Mouse (Mus musculus): ENCODE results near the gene Zfp637.
"Not testable (repeated sequence)": the region's sequence is repeated elsewhere in the genome, so short reads cannot be mapped to it uniquely, and the experiment has no call there.

The Zfp637 gene

DNA sequence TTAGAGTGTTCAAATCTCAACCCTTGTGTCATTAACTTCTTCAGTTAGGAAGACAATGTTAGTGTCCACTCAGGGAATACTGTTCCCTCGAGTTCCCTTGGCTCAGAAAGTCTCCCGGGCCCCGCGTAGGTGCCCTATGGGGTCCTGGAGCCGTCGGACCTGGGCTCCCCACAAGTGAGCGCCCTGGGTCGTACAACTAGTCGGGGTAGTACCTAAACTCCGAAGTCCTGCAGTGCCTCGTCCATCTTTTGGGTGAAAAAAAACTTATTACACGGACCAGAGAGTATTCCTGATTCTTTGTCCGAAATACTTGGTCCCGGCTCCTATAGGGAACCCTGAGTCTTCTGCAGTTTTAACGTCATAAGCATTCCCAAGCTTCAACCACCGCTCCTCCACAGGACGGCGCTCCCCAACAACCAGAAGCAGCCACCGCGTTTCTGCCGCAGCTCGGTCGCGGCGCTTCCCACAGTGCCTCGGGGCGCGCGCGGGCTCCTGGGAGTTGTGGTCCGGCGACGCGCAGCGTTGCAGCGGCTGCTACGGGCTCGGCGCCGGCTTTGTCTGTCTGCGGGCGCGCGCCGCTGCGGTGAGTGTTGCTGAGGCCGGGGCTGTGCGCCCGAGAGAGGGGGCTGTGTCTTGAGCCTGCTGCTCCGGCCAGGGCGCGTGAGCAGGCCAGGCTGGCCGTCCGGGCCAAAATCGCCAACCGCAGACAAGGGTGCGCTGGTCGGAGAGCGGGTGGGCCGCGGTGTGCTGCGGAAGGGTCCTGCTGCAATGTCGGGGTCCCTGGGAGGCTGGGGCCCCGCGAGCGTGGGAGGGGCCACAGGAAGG is at the start of gene Zfp637:
Gene Zfp637, plus strand, starts transcription at position 495 of the 825 bp plus-strand sequence.
- peak; percentile 96 for DNase-seq (ENCODE audit: low spot score)

DNA sequence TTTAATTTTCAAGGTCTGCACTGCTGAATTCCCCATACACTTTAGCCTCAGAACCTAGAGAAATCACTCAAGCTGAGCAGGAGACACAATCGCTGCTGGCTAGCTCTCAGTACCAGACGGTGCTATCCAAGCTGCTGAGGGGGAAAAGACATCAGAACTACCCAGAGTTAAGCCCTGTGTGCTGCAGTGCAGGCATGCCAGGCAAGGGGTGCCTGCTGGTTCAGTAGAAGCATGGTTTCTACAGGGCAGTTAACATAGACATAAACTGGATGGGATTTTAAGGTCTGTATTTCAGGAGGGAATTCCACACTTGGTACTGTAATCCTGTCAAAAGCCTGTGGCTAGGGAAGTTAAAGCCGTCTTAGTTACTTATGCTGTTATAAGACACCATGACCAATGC is 45.7 kb upstream of the Zfp637 start:
- peak; percentile 40 for DNase-seq (ENCODE audit: low spot score)

DNA sequence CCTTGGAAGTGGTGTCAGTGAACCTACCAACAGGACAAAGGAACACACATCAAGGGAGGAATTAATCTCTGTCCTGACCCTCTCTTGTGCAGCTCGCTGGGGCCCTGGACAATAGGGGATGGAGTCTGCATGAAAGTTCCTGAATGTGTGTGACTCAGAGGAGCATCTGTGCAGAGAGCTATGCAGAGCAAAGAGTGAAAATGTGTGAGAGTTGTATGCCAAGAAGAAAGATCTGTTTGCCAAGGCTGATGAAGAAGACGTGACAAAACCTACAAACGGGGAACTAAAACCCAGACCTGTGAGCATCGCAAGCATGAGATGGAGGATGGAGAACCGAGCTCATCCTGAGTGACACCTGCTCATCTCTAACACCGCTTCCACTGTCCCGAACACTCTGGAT is 40.2 kb upstream of the Zfp637 start:
- DNase-seq (ENCODE audit: low spot score) = no peak

DNA sequence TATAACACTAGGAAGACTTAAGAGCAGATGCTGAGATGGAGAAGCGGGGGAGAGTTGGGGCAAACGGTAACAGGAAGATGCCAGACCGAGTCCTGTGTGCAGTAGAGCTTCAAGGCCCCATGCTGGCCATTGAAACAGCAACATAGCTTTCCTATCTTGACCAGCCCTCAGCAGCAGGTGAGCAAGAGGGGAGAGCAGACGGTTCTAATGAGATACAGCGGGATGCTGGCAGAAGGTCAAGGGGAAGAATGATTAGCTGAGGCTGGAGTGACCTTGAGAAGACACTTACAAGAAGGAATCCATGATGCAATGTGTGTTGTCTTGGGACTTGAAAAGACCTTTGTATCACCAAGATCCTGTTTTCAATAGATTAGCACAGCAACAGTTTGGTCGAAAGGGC is 39.2 kb upstream of the Zfp637 start:
- no peak for DNase-seq (ENCODE audit: low spot score)

DNA sequence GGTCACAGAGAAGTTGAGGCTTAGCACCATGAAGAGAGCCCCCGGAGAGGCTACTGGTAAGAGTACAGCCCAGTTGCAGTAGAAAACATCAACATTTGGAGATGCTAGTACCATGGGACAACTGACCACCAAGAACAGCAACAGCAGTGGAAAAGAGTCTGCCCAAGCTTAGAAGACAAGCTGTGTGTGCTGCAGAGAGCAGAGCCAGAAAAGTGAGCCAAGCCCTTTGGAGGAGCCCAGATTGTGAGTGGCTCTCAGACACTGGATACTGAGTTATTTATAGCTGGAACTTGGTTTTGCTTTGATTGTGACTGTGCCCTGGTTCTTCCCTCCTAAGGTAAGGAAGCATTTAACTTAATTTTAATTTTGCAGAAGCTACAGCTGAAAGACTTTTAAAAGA is 33.2 kb upstream of the Zfp637 start:
- DNase-seq (ENCODE audit: low spot score) = no peak

DNA sequence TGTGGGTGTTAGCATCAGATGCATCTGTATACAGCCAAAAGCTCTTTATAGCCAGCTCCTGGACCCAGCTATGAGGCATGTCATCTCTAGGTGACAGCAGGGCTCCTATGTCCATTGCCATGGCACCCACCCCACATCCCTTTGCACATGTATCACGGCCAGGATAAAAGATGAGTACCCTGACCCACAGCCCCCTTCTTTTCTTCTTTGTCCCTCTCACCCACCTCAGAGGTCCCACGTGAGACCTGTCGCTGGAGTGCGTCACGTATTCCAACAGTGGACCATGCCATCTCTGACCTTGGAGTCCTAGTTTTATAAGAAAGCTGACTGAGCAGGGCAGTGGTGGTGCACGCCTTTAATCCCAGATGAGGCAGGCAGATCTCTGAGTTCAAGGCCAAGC is 31.2 kb upstream of the Zfp637 start:
- DNase-seq (ENCODE audit: low spot score) = no peak

DNA sequence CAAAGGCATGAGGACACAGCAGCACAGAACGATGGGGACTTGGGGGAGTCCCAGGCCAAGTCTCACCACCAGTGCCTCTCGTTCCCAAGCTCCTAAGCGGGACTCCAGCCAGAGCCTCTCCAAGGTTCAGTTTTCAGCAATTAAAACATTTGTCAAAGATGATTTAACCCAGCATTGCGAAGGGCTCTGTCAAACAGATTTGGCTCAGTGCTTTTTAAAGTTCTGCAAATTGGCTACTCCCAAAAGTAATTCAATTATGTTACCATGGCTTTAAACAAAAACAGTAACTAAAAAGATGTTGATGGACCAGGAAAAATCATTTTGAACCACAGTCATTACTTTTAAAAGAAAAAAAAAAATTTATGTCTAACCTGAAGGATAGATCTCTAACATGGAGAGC is 30.3 kb upstream of the Zfp637 start:
- peak; percentile 62 for DNase-seq (ENCODE audit: low spot score)

DNA sequence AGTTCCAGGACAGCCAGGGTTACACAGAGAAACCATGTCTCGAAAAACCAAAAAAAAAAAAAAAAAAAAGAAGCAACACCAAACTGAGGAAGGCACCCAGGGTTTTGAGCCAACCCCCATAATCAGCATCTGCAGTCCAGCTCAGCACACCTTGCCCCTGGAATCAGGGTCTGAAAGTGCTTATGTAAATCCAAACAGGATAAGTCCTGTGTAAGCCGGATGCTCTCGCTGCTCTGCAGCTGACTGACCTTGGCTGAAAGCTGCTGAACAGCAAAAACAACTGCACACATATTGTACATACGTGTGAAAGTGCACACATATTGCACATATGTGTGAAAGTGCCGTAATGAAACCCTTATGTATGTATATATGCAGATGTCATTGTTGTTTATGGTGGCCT is 29.7 kb upstream of the Zfp637 start:
- no peak for DNase-seq (ENCODE audit: low spot score)

DNA sequence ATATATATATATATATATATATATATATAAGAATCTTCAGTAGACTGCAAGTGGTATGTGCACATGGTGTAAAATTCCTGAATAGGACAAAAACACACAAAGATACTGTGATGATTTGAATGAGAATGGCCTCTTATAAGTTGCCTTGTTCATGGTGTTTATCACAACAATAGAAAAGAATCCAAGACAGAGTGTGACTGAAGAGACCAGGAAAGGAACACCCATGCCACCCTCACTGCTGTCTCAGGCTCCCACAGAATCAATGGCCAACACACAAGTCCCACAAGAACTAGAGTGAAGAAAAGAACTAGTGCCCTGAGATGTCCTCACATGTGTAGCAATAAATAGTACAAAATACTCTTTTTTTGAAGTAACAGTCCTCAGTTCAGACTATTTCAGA is 26.3 kb upstream of the Zfp637 start:
- no peak for DNase-seq (ENCODE audit: low spot score)

DNA sequence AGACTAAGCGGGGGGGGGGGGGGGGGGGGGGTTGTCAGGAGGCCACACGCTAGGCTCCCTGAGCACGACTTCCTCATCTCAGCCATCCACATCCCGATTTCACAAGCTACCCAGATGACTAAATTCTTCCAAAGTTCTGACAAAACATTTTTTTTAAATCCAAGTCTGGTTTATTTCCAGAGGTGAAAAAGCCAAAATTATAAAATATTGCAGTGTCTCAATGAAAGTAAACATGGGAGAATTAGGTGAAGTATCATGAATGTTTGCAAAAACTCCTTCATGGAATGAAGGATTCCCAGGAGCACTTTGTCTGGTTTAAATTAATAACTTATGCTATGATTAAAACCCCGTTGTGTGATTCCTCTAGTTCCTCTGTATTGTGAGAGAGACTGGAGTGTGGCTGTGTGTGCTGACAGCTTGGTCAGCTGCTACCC is 23.9 kb upstream of the Zfp637 start:
- DNase-seq (ENCODE audit: low spot score) = no peak

DNA sequence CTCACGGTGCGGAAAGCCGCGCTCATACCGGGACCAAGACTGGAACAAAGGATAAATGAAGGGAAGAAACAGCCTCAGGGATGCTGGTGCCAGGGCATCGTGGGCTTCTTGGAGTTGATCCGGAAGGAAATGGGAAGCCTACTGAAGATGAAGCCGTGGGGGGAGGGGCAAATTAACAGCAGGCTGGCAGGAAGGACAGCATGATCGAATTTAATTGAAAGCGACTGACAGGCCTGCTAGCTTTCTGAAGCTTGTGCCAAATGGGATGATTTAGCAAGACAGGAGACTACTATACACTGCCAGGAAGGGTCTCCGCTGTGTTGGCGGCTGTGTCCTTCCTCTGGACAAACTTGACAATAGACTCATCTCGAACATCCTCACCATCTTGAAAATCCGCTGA is 20.7 kb upstream of the Zfp637 start:
- peak; percentile 41 for DNase-seq (ENCODE audit: low spot score)

DNA sequence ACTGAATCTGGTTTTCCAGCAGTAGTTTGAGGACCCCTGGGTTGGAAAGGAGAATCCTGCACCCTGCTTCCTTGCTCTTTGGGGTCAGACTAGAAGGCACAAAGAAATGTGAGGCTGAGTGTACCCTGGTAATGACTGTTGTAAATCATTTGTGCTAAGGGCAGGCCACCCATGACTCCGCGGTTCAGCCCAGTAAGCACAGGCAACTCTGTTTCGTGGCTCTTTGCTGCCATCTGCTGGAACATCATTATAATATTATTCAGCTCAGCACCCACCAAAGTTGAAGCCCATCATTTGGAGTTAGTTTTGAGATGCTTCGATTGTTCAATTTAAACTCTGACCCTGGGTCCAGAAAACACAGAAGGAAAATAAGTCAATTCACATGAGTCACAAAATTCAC is 15.6 kb upstream of the Zfp637 start:
- DNase-seq (ENCODE audit: low spot score) = peak; percentile 72

DNA sequence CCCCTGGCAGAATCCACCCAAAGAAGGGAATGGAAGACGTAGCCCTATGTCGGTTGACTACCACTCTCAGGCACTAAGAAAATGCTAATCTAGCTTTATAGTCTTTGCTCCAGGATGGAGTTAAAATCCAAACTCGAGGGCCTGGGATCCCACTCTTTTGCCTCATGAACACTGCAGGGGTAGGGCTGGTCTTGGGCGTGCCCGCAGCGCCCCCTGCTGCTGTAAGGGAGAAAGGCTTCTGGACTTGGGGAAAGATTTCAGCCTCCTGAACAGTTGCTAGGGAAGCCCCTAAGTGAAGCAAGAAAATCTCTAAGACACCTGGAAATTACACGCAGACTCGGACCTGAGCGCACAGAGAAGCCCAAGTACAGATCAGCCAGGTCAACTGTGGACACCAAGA is 12.7 kb upstream of the Zfp637 start:
- peak; percentile 64 for DNase-seq (ENCODE audit: low spot score)

DNA sequence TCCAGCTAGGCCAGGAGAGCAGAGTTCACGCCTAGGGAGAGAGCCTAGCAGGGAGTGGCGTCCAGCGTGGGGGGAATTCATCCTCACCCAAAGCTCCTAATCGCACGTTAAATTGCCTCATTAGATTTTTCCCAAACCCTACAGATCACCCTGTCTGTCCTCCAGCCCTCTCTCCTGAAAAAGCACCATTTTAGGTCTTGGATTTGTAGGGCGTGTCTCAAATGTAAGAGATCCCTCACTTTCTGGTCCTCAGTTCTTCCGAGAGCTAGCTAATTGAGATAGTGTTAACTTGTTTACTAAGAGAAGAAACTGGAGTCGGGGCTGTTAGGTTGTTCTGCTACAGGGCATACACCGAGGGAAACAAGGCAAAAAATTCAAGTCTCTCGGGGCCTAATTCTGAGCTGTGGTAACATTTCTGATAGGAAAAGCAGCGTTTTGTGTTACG is 553 bp downstream of the Zfp637 start:
- DNase-seq (ENCODE audit: low spot score) = no peak

DNA sequence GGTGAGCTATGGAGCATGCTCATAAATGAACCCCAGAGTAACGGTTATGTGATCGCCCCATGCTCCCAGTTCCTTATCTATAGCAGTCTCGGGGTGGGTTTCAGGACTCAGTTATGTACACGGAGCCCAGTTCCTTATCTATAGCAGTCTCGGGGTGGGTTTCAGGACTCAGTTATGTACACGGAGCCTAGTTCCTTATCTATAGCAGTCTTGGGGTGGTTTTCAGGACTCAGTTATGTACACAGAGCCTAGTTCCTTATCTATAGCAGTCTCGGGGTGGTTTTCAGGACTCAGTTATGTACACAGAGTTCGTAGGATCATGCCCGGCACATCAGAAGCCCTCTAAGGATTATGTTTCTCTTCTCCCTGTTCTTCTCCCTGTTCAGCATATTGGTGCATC is 3.6 kb downstream of the Zfp637 start:
- no peak for DNase-seq (ENCODE audit: low spot score)

DNA sequence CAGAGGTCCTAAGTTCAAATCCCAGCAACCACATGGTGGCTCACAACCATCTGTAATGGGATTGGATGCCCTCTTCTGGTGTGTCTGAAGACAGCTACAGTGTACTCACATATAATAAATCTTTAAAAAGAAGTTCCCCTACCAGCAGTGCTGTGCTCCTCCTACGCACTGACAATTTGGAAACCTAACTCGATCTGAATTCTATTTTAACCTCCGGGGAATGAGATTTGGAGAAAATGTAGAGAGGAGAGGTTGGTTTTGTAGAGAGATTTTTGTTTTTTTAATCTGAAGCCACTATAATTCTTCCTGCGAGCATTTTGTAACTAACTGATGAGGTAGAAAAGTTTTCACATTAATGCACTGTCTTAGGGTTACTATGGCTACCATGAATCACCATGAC is 5.7 kb downstream of the Zfp637 start:
- DNase-seq (ENCODE audit: low spot score) = not testable (repeated sequence)

DNA sequence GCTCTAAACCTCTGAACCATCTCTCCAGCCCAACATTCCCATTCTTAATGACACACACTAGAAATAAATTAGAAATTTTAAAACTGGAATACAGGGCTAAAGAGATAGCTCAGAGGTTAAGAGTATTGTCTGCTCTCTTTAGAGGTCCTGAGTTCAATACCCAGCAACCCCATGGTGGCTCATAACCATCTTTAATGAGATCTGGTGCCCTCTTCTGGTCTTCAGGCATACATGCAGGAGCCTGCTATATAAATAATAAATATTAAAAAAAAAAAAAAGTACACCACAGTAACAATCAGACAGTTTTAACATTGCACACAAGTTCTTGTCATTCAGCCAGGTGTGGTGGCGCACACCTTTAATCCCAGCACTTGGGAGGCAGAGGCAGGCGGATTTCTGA is 6.8 kb downstream of the Zfp637 start:
- DNase-seq (ENCODE audit: low spot score) = no peak

DNA sequence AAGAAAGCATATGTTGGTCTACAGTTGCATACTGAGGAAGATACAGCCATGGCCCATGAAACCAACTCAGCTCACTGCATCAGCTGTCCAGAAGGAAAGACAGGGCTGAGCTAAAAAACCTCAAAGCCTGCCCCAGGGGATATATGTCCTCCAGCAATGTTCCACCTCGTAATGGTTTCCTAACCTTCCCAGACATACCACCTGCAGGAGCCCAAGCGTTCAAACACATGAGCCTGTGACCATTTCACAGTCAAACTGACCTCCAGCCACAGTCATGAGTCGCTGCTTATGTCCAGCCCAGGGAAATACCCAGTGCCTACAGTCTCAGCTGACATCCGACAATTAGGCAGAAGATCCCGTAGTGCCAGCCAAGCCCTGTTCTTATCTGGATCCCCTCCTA is 7.6 kb downstream of the Zfp637 start:
- DNase-seq (ENCODE audit: low spot score) = no peak

DNA sequence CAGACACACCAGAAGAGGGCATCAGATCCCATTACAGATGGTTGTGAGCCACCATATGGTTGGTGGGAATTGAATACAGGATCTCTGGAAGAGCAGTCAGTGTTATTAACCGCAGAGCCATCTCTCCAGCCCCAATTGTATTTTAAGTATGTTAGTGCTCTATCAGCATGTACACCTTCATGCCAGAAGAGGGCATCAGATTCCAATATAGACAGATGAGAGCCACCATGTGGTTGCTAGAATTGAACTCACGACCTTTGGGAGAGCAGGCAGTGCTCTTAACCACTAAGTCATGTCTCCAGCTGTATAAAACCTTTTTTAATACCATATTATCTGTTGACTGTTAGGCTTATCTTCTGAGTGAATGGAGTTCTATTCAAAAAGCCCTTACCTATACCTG is 10.8 kb downstream of the Zfp637 start:
- DNase-seq (ENCODE audit: low spot score) = no peak

DNA sequence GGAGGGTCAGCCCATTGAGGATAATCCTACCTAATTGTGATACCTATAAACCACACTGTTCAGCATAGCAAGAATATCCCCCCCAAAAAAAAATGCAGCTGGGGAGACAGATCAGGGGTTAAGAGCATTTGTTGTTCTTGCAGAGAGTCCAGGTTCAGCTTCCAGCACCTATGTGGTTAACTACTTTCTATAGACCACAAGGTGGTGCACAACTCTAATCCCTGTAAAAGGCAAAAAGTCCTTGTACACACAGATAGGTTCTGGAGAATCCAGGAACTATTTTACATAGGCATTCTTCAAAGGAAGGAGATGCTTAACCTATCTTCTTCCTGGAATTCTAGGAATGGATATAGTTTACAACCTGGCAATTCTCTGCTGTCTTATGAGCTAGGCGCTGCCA is 17.0 kb downstream of the Zfp637 start:
- DNase-seq (ENCODE audit: low spot score) = peak; percentile 43

DNA sequence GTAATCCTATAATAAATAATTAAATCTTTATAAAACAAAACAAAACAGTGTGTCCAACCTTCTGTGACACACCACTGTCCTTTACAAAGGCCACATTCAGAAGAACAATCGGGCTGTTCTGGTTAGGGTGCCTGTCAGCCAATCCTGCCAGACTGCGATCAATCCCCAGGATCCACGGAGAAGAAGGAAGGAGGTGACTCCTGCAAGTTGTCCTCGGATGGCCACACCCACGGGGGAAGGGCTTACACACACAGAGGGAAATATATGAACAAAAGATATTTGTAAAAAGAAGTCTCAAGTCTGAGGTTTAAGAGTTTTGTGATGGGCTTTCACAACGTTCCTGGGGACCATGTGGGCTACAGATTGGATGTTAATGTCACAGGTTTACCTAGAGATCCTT is 20.9 kb downstream of the Zfp637 start, which contains the start of gene Zfp239:
Gene Zfp239, plus strand, starts transcription at position 253 of the 400 bp plus-strand sequence.
- peak; percentile 60 for DNase-seq (ENCODE audit: low spot score)

DNA sequence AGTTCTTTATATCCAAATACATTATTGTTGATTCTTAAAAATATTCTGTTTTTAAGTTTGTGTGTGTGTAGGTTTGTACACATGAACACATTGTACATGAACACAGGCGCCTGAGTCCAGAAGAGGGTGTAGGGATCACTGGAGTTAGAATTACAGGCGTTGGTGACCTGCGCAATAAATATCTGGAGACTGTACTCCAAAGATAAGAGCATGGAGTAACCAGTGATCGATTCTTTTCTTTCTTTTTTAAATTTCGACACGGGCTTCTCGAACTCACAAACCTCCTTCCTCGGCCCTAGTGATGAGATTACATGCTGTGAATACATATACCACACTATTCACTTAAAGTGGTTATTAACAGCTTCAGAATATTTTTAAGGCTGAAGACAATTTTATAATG is 21.5 kb downstream of the Zfp637 start:
- DNase-seq (ENCODE audit: low spot score) = no peak

DNA sequence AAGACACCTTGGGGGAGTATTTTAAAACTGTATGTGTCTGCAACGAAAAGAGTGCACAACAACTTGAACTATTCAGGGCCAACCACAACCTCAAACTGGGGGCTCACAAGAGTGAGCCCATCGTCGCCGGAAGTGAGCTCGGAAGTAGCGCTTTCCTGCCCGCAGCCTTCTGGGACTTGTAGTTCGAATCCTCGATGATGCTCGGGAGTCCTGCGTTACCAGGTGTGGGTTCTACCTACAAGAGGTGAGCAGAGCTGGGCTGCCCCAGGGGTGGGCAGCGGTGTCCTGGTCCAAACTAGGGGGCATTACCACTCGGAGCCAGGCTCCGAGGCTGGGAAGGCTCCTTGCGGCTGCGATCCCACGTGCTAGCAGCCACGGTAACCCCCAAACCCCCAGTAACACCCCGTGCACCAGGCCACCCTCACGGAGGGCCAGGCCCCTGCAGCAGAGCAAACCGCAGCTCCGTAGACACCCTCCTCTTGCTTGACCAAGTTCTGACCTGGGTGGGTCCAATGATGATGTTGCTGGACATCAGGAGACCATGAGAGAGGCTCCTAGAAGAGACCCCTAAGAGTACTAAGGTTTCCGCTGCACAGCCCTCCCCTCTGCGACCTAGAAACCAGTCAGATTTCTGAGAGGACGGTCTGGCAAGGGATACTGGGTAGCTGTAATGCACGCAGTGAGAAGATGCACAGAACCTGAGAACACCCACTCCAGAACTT is 22.1 kb downstream of the Zfp637 start:
- peak; percentile 73 for DNase-seq (ENCODE audit: low spot score)
